Mouse (Mus musculus) brown adipose tissue, adult 24 weeks (tissue): ENCODE measurements around the gene Ucp2. TPM values are rescaled to one million over a fixed set of nuclear protein-coding genes. Genes with fewer than 3 reads are reported as not detected.

Experiments used
- H3K27ac ChIP-seq: fragments of 200-500 bp; replicated peaks from 2 replicates; pipeline ENCODE4 v1.5.1; 2012; ENCODE audit warnings: low read depth, mild to moderate bottlenecking, low read length
- H3K4me1 ChIP-seq: fragments of 200-500 bp; 2 replicates; pipeline ENCODE4 v1.6.1; 2012; ENCODE audit warnings: low read length, mixed read lengths; ENCODE audit not compliant: control insufficient read depth, insufficient read depth, insufficient read length
- H3K4me3 ChIP-seq: fragments of 200-500 bp; 2 replicates; pipeline ENCODE4 v1.5.1; 2012; ENCODE audit warnings: low read depth, mild to moderate bottlenecking, low read length, moderate library complexity; ENCODE audit not compliant: insufficient read depth
- polyA plus RNA-seq: library from polyadenylated mRNA; stranded (reverse); fragments of >200 nt; gene quantifications from 2 replicates; pipeline ENCODE4 v1.2.4, GENCODE M21; 2012; ENCODE audit not compliant: missing spikeins, insufficient read depth, insufficient read length

Ucp2 gene
- polyA plus RNA-seq, 1 experiment = 54.8 TPM

DNA sequence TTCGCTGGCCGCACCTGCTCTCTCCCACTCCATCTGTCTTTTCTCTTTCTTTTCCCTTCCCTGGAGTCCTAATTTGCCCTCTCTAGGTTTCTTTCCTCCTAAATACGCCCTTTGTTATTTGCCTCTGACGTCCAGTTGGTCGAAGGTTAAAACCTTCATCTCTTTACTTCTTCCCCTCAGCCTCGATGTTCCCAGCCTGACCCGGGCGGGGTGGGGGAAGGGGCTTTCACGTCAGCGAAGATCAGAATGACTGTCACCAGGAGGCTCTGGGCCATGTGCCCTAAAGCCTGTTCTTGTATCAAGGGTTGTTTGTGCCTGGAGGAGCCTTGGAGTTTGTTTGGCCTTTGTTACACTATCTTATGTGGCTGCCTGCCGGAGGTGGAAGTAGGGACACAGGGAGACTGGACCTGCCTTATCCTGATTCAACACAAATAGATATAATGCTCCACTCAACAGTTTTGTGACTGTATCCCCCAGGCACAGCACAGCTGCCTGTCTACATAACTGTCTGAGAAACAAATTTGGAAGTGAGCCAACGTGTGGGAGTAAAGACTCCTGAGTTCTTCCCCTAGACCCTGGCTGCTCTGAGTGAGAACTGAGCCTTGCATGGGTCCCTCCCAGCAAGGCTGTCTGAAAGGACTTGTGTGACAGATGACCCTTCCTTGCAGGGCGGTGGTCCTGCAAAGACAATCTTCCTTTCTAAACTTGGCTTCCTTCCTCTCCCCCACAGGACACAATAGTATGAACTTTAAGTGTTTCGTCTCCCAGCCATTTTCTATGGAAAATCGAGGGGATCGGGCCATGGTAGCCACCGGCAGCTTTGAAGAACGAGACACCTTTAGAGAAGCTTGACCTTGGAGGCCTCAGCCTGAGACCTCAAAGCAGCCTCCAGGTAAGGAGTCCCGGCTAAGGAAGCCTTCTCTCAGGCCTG, 612 bp downstream of the Ucp2 start:
- Histone ChIP-seq H3K27ac (peak overlapping the region; percentile 84), H3K4me1 (0 out of 2 replicates have a peak, but pooled peaks cover 5% of the 10 kb centered on the region), H3K4me3 (peak overlapping the region; percentile 72)

DNA sequence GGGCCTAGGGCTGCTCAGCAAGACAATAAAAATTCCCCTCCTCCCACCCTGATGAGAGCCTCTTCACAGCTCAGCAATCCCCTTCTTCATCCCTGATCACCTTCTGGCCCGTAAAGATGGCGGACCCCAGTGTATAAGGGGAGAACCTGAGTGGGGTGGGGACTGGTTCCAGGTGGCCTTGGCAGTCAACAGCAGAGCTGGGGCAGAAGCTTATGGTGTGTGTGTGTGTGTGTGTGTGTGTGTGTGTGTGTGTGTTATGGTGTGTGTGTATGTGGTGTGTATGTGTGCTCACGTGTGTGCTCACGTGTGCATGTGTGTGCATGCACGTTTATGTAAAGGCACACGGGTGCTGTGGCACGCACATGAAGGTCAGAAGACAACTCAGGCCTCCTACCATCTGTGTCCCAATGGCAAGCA, 1.3 kb downstream of the Ucp2 start:
- Histone ChIP-seq H3K27ac (peak overlapping the region; percentile 84), H3K4me3 (peak overlapping the region; percentile 72)

DNA sequence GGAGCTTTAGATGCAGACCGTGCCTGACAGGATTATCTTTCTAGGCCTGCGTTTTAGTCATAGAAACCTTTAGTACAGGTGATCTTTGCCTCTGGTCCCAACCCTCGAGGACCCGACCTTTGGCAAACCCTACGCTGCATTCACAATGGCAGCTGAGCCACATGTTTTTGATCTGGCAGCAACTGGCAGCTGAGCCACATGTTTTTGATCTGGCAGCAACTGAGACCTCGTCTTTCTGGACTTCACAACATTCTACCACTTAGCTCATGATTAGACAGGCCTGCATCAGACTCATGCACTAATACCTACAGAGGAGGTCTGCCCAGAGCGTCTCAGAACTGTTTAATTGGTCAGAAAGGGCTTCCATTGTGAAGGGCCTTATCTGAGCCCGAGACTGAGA, 1.9 kb downstream of the Ucp2 start:
- peak overlapping the region; percentile 84 for H3K27ac ChIP-seq
- H3K4me1 ChIP-seq = 0 out of 2 replicates have a peak, but pooled peaks cover 5% of the 10 kb centered on the region
- H3K4me3 ChIP-seq = peak overlapping the region; percentile 72

More for the DNA sequence above, 1.3 kb downstream of the Ucp2 start:
- 0 out of 2 replicates have a peak, but pooled peaks cover 5% of the 10 kb centered on the region for H3K4me1 ChIP-seq

DNA sequence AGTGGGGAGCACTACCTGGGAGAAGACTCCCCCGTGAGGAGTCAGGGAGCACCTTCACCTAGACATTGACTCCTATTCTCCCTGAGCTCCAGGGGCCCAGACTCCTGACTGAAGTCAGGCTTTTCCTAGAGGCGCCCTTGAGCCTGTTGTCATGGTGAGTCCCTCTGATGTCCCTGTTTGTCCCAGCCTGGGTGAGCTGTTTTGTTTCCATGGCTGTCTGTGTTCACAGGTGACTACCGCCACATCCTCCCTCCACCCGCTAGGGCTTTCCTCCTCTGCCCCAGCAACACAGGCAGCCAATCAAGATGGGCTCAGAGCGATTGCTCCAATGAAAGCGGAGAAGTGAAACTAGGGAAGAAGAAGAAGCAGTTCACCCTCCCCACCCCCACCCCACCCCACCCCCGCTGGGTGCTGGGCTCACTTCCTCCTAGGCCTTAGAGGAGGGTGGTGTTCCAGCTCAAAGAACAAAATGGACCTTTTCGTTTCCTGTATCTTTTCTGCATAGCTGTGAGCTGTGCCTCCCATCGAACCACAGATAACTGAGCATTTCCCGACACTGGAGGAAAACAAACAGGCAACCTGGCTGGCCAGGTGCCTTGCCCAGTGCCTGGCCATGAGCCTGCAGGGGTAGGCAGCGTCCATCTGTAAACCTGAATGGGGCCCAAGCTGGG, 2.6 kb downstream of the Ucp2 start:
- Histone ChIP-seq H3K27ac (peak overlapping the region; percentile 92), H3K4me1 (peaks cover 9% of the 10 kb centered on the region; the same call in 1 of the 2 replicates), H3K4me3 (peak overlapping the region; percentile 72)

GRCm38 (mm10) chr7:100496371-100496770, 3.2 kb downstream of the Ucp2 start:
- Histone ChIP-seq H3K4me3 (peak overlapping the region; percentile 40), H3K4me1 (peaks cover 9% of the 10 kb centered on the region; the same call in 1 of the 2 replicates), H3K27ac (peak overlapping the region; percentile 92)

GRCm38 (mm10) chr7:100496791-100497190, 3.7 kb downstream of the Ucp2 start:
- Histone ChIP-seq H3K27ac (peak overlapping the region; percentile 92; the same call in 1 of the 2 replicates), H3K4me1 (peaks cover 9% of the 10 kb centered on the region; the same call in 1 of the 2 replicates), H3K4me3 (no peak overlapping the region)

GRCm38 (mm10) chr7:100497402-100497801, 4.3 kb downstream of the Ucp2 start:
- Histone ChIP-seq H3K4me3 (no peak overlapping the region), H3K4me1 (peaks cover 9% of the 10 kb centered on the region; the same call in 1 of the 2 replicates), H3K27ac (no peak overlapping the region)

- Histone ChIP-seq H3K4me1 (peaks cover 9% of the 10 kb centered on the region; the same call in 1 of the 2 replicates), H3K27ac (no peak overlapping the region), H3K4me3 (no peak overlapping the region)
Measured at GRCm38 (mm10) chr7:100497982-100498381, 4.8 kb downstream of the Ucp2 start.

- Histone ChIP-seq H3K4me3 (no peak overlapping the region), H3K4me1 (peaks cover 6% of the 10 kb centered on the region; the same call in 1 of the 2 replicates), H3K27ac (no peak overlapping the region)
Measured at GRCm38 (mm10) chr7:100499465-100499864, 6.3 kb downstream of the Ucp2 start.

- peaks cover 3% of the 10 kb centered on the region; the same call in 1 of the 2 replicates for H3K4me1 ChIP-seq
- no peak overlapping the region for H3K27ac ChIP-seq
- H3K4me3 ChIP-seq = no peak overlapping the region
Measured at GRCm38 (mm10) chr7:100500276-100500977, 7.3 kb downstream of the Ucp2 start.

GRCm38 (mm10) chr7:100501027-100501843, 8.1 kb downstream of the Ucp2 start:
- peaks cover 3% of the 10 kb centered on the region; the same call in 1 of the 2 replicates for H3K4me1 ChIP-seq
- no peak overlapping the region for H3K27ac ChIP-seq
- H3K4me3 ChIP-seq = no peak overlapping the region

DNA sequence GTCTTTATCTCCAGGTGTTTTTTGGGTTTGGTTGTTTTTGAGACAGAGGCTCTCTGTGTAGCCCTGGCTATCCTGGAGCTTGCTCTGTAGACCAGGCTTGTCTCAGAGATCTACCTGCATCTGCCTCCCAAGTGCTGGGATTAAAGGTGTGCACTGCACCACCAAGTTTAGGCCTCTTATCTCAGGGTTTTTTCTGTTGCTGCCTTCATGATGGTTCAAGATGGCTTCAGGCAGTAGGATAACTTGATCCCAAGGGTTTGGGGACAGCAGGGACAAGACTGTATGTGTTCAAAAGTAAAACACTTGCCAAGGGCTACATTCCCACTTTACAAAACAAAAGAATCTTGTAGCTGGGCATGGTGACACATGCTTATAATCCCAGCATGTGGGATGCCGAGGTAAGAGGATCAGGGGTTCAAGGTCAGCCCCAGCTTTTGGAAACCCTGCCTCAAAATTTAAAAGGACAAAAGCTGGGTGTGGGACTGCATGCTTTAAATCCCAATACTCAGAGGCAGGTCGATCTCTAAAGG, 8.8 kb downstream of the Ucp2 start:
- Histone ChIP-seq H3K27ac (no peak overlapping the region), H3K4me1 (peaks cover 3% of the 10 kb centered on the region; the same call in 1 of the 2 replicates), H3K4me3 (no peak overlapping the region)

- H3K27ac ChIP-seq = no peak overlapping the region
- H3K4me1 ChIP-seq = peaks cover 3% of the 10 kb centered on the region; the same call in 1 of the 2 replicates
- no peak overlapping the region for H3K4me3 ChIP-seq
Measured at GRCm38 (mm10) chr7:100502374-100502922, 9.3 kb downstream of the Ucp2 start.
